9 mouse cellular contexts compared by ENCODE assay signal in genomic region chr7:44374756-44375155, GRCm38 (mm10). TPM values are rescaled to one million over a fixed set of nuclear protein-coding genes. Genes with fewer than 3 reads are reported as not detected.
DNase-seq lines count a peak whose midpoint lies in the region; ATAC-seq lines count a peak whose summit lies in the region.
"Had no signal": no experiment of that assay in that cellular context is flagged by ENCODE, and none has a peak within 500 bp of the region (broad histone marks: within the 10 kb centered on the region; RNA-seq: fewer than 3 reads in every experiment).

No protein-coding gene starts in this region.

- H3K27ac ChIP-seq in limb, embryonic 10.5 days: peak overlapping the region; percentile 86

- peaks cover 15% of the 10 kb centered on the region for H3K4me1 ChIP-seq in limb, embryonic 10.5 days

- peak overlapping the region; percentile 73 for H3K4me3 ChIP-seq in limb, embryonic 10.5 days

- H3K36me3 ChIP-seq in limb, embryonic 10.5 days: no peaks in the 10 kb centered on the region

- 1% methylated on average over 5 of the region's 5 CpGs for WGBS in limb, embryonic 10.5 days

- DNase-seq in adrenal gland, adult (ENCODE audit: inconsistent age in 2 of 2, low spot score in 1 of 2): peak; percentile 35 to 71
- DNase-seq in adrenal gland, postnatal 14 days: no peak
- DNase-seq in right cerebral cortex, postnatal 10 days (ENCODE audit: low spot score in 2 of 2): peak; percentile 63 to 71
- DNase-seq in right cerebral cortex, postnatal 25 days: no peak
- DNase-seq in limb, embryonic 10.5 days (ENCODE audit: low spot score): peak; percentile 54
- peak; percentile 26 for DNase-seq in retina, embryonic 14.5 days (ENCODE audit: low spot score)
- DNase-seq in urinary bladder, postnatal 14 days (ENCODE audit: low spot score): no peak

- 0 out of 2 replicates have a peak, but pooled peaks cover 4% of the 10 kb centered on the region for H3K27me3 ChIP-seq in limb, embryonic 10.5 days (ENCODE audit: low read depth, poor library complexity, severe bottlenecking)

- H3K9me3 ChIP-seq in limb, embryonic 10.5 days (replicated peaks): no peaks in the 10 kb centered on the region

- no peak for ATAC-seq in inflammation-experienced regulatory T-cells, adult 6 months

RNA-seq across cellular contexts. Expression of gene Syt3, which starts 9.1 kb away (rescaled TPM):
- 2.6 and 3.9 TPM in 2 replicates for total RNA-seq in adrenal gland, postnatal 14 days (2021)
- polyA plus RNA-seq in limb, embryonic 10.5 days (2016; fragmentation: Nextera tagmentation; extraction: Ambion mirVana): 1.1 and 1.9 TPM in 2 replicates
- not detected for polyA plus RNA-seq in inflammation-experienced regulatory T-cells, adult 6 months (2017; shearing (Covaris generic))

RNA-seq across cellular contexts. Expression of gene 1700008O03Rik, which starts 10.9 kb away (rescaled TPM):
- total RNA-seq in adrenal gland, postnatal 14 days (2021): 0.59 and 0.71 TPM in 2 replicates
- polyA plus RNA-seq in limb, embryonic 10.5 days (2016; fragmentation: Nextera tagmentation; extraction: Ambion mirVana): 0.50 and 0.68 TPM in 2 replicates
- polyA plus RNA-seq in inflammation-experienced regulatory T-cells, adult 6 months (2017; shearing (Covaris generic)): not detected

RNA-seq across cellular contexts. Expression of gene Lrrc4b, which starts 54.1 kb away (rescaled TPM):
- 6.1 and 7.7 TPM in 2 replicates for total RNA-seq in adrenal gland, postnatal 14 days (2021)
- polyA plus RNA-seq in limb, embryonic 10.5 days (2016; fragmentation: Nextera tagmentation; extraction: Ambion mirVana): 0.06 and 0.21 TPM in 2 replicates
- not detected for polyA plus RNA-seq in inflammation-experienced regulatory T-cells, adult 6 months (2017; shearing (Covaris generic))
- total RNA-seq: hematopoietic stem cell, adult 5-6 weeks had no signal

Comparison
In these comparisons a context has a peak if more than half of its experiments do, and no peak if none do; other contexts are left out.
1. DNase-seq: peak in adrenal gland, adult (2 of 2), right cerebral cortex, postnatal 10 days (2 of 2), limb, embryonic 10.5 days (single experiment) and retina, embryonic 14.5 days (single experiment); none in adrenal gland, postnatal 14 days (single experiment), right cerebral cortex, postnatal 25 days (single experiment) and urinary bladder, postnatal 14 days (single experiment).